Comparison of ENCODE assay signal across 8 mouse cellular contexts in the genomic region with DNA sequence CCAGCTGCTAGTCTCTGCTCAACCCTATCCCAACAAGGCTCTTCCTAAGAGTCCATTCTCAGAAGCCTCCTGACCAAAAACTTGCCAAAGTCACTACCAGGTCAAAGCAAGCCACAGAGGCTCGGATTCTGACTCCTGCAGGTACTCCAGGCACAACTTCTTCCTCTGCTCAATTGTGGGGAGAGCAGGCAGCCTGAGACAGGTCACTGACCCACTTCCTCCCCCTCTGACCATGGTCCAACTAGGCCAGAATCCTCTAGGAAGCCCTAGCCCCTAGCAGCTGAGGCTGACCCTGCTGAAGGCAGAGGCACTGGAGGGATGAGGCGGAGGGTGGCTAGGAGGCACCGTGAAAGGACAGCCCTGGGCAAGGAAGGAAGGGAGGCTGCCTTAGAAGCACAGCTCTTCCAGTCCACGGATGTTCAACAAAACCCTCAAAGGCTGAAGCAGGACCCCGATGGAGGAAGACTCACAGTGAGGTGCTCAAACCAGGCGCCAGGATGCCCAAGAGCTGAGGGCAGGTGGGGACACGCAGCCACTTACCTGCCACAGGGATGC. TPM values are rescaled to one million over a fixed set of nuclear protein-coding genes. Genes with fewer than 3 reads are reported as not detected.
A peak's percentile ranks its signal among the peaks of the same experiment; 100 is the strongest.
DNase-seq lines count a peak whose midpoint lies in the region; ATAC-seq and TF ChIP-seq lines count a peak whose summit lies in the region.

No protein-coding gene starts in this region.

- peaks cover 18% of the 10 kb centered on the region; the same call in 1 of the 2 replicates for H3K4me1 ChIP-seq in embryonic facial prominence, embryonic 11.5 days (ENCODE audit: control insufficient read depth, insufficient read depth, low read length)
- peaks cover 85% of the 10 kb centered on the region for H3K4me1 ChIP-seq in intestine, embryonic 15.5 days (replicated peaks)
- peaks cover 71% of the 10 kb centered on the region for H3K4me1 ChIP-seq in midbrain, embryonic 13.5 days (replicated peaks)

- peak overlapping the region; percentile 60 for H3K4me2 ChIP-seq in embryonic facial prominence, embryonic 11.5 days (ENCODE audit: low read depth, low read length)
- H3K4me2 ChIP-seq in intestine, embryonic 15.5 days (replicated peaks): peak overlapping the region; percentile 95
- peak overlapping the region; percentile 44 for H3K4me2 ChIP-seq in midbrain, embryonic 13.5 days (replicated peaks)

- no peak for ATAC-seq in embryonic facial prominence, embryonic 11.5 days (replicated peaks; ENCODE audit: insufficient number of reproducible peaks, low FRiP score, low TSS enrichment, low read depth)
- no peak for ATAC-seq in intestine, embryonic 15.5 days
- no peak for ATAC-seq in midbrain, embryonic 13.5 days

- H3K9ac ChIP-seq in embryonic facial prominence, embryonic 11.5 days (replicated peaks; ENCODE audit: low read length): peak overlapping the region; percentile 23
- H3K9ac ChIP-seq in intestine, embryonic 15.5 days: peak overlapping the region; percentile 68
- peak overlapping the region; percentile 49 for H3K9ac ChIP-seq in midbrain, embryonic 13.5 days (replicated peaks)

- no peak for TF ChIP-seq CTCF in layer of hippocampus, adult 2 months (conservative IDR thresholded peaks at IDR 0.05)

- 67% methylated on average over 7 of the region's 7 CpGs for WGBS in embryonic facial prominence, embryonic 11.5 days
- WGBS in intestine, embryonic 15.5 days: 49% methylated on average over 7 of the region's 7 CpGs
- 78% methylated on average over 7 of the region's 7 CpGs for WGBS in midbrain, embryonic 13.5 days

- H3K27ac ChIP-seq in layer of hippocampus, adult 2 months: peak overlapping the region; percentile 95
- no peak overlapping the region for H3K27ac ChIP-seq in embryonic facial prominence, embryonic 11.5 days (replicated peaks; ENCODE audit: low read depth, low read length)
- peak overlapping the region; percentile 92 for H3K27ac ChIP-seq in intestine, embryonic 15.5 days
- peak overlapping the region; percentile 84 for H3K27ac ChIP-seq in midbrain, embryonic 13.5 days

- DNase-seq in layer of hippocampus, adult 2 months (ENCODE audit: low spot score in 2 of 2): no peak
- DNase-seq in layer of hippocampus, postnatal 14 days (ENCODE audit: low spot score in 2 of 2): no peak
- DNase-seq in embryonic facial prominence, embryonic 11.5 days (ENCODE audit: low spot score): no peak
- DNase-seq in urinary bladder, adult 18-20 months (ENCODE audit: low spot score in 2 of 2): no peak
- DNase-seq in right cerebral cortex, postnatal 25 days: no peak
- no peak for DNase-seq in yolk sac, embryonic 10.5 days (ENCODE audit: low spot score)

- H3K4me3 ChIP-seq in layer of hippocampus, adult 2 months: peak overlapping the region; percentile 57
- 0 out of 2 replicates have a peak overlapping the region, but pooled peaks have one; percentile 0 for H3K4me3 ChIP-seq in embryonic facial prominence, embryonic 11.5 days (ENCODE audit: low read depth, low read length)
- H3K4me3 ChIP-seq in intestine, embryonic 15.5 days (replicated peaks): peak overlapping the region; percentile 51
- H3K4me3 ChIP-seq in midbrain, embryonic 13.5 days (replicated peaks): peak overlapping the region; percentile 17

- no peaks in the 10 kb centered on the region for H3K9me3 ChIP-seq in embryonic facial prominence, embryonic 11.5 days (replicated peaks; ENCODE audit: control insufficient read depth, low read length)
- H3K9me3 ChIP-seq in intestine, embryonic 15.5 days: no peaks in the 10 kb centered on the region
- H3K9me3 ChIP-seq in midbrain, embryonic 13.5 days: no peaks in the 10 kb centered on the region

- H3K27me3 ChIP-seq in embryonic facial prominence, embryonic 11.5 days (ENCODE audit: control insufficient read depth, insufficient read depth, low read length): no peaks in the 10 kb centered on the region
- H3K27me3 ChIP-seq in intestine, embryonic 15.5 days (replicated peaks): no peaks in the 10 kb centered on the region
- no peaks in the 10 kb centered on the region for H3K27me3 ChIP-seq in midbrain, embryonic 13.5 days

- no peaks in the 10 kb centered on the region for H3K36me3 ChIP-seq in embryonic facial prominence, embryonic 11.5 days (replicated peaks; ENCODE audit: control insufficient read depth, insufficient read depth, low read depth, low read length)
- no peaks in the 10 kb centered on the region for H3K36me3 ChIP-seq in intestine, embryonic 15.5 days
- peaks cover 44% of the 10 kb centered on the region for H3K36me3 ChIP-seq in midbrain, embryonic 13.5 days

RNA-seq across cellular contexts. Expression of a gene that starts 12.0 kb away (rescaled TPM):
- 100 to 1,000 TPM; 233 to 243 TPM for total RNA-seq in layer of hippocampus, adult 2 months (2021)
- total RNA-seq in layer of hippocampus, postnatal 14 days (2021): 100 to 1,000 TPM; 171 to 197 TPM
- polyA plus RNA-seq in embryonic facial prominence, embryonic 11.5 days (2014; fragmentation: Nextera tagmentation; extraction: Ambion mirVana): 21.9 and 24.0 TPM in 2 replicates
- 54.3 and 62.8 TPM in 2 replicates for polyA plus RNA-seq in intestine, embryonic 15.5 days (2015; fragmentation: Nextera tagmentation; extraction: Ambion mirVana)
- 80.5 and 106 TPM in 2 replicates for polyA plus RNA-seq in midbrain, embryonic 13.5 days (2015; fragmentation: Nextera tagmentation; extraction: Ambion mirVana)

RNA-seq across cellular contexts. Expression of a gene that starts 28.5 kb away (rescaled TPM):
- 10 to 100 TPM; 58.2 to 59.7 TPM for total RNA-seq in layer of hippocampus, adult 2 months (2021)
- total RNA-seq in layer of hippocampus, postnatal 14 days (2021): 10 to 100 TPM; 49.2 to 49.5 TPM
- 33.3 and 37.1 TPM in 2 replicates for polyA plus RNA-seq in embryonic facial prominence, embryonic 11.5 days (2014; fragmentation: Nextera tagmentation; extraction: Ambion mirVana)
- 31.1 and 33.9 TPM in 2 replicates for polyA plus RNA-seq in intestine, embryonic 15.5 days (2015; fragmentation: Nextera tagmentation; extraction: Ambion mirVana)
- polyA plus RNA-seq in midbrain, embryonic 13.5 days (2015; fragmentation: Nextera tagmentation; extraction: Ambion mirVana): 31.4 and 32.9 TPM in 2 replicates

RNA-seq across cellular contexts. Expression of a gene that starts 30.7 kb away (rescaled TPM):
- 1 to 10 TPM; 1.0 to 1.1 TPM for total RNA-seq in layer of hippocampus, adult 2 months (2021)
- total RNA-seq in layer of hippocampus, postnatal 14 days (2021): under 1 TPM; 0.76 to 0.79 TPM
- polyA plus RNA-seq in embryonic facial prominence, embryonic 11.5 days (2014; fragmentation: Nextera tagmentation; extraction: Ambion mirVana): 20.8 and 20.9 TPM in 2 replicates
- polyA plus RNA-seq in intestine, embryonic 15.5 days (2015; fragmentation: Nextera tagmentation; extraction: Ambion mirVana): 13.1 and 13.5 TPM in 2 replicates
- polyA plus RNA-seq in midbrain, embryonic 13.5 days (2015; fragmentation: Nextera tagmentation; extraction: Ambion mirVana): 4.6 and 5.6 TPM in 2 replicates

RNA-seq across cellular contexts. Expression of a gene that starts 32.9 kb away (rescaled TPM):
- 10 to 100 TPM; 56.6 to 56.9 TPM for total RNA-seq in layer of hippocampus, adult 2 months (2021)
- 10 to 100 TPM; 65.9 to 72.8 TPM for total RNA-seq in layer of hippocampus, postnatal 14 days (2021)
- polyA plus RNA-seq in embryonic facial prominence, embryonic 11.5 days (2014; fragmentation: Nextera tagmentation; extraction: Ambion mirVana): 71.3 and 76.5 TPM in 2 replicates
- 118 and 140 TPM in 2 replicates for polyA plus RNA-seq in intestine, embryonic 15.5 days (2015; fragmentation: Nextera tagmentation; extraction: Ambion mirVana)
- polyA plus RNA-seq in midbrain, embryonic 13.5 days (2015; fragmentation: Nextera tagmentation; extraction: Ambion mirVana): 141 and 156 TPM in 2 replicates

RNA-seq across cellular contexts. Expression of a gene that starts 50.6 kb away (rescaled TPM):
- total RNA-seq in layer of hippocampus, adult 2 months (2021): 1 to 10 TPM; 2.0 TPM
- total RNA-seq in layer of hippocampus, postnatal 14 days (2021): under 1 TPM; 0.86 to 0.88 TPM
- 0.11 TPM in 1 of 2 replicates, not detected in the other for polyA plus RNA-seq in embryonic facial prominence, embryonic 11.5 days (2014; fragmentation: Nextera tagmentation; extraction: Ambion mirVana)
- 0.08 TPM in 1 of 2 replicates, not detected in the other for polyA plus RNA-seq in intestine, embryonic 15.5 days (2015; fragmentation: Nextera tagmentation; extraction: Ambion mirVana)
- not detected in 2 replicates for polyA plus RNA-seq in midbrain, embryonic 13.5 days (2015; fragmentation: Nextera tagmentation; extraction: Ambion mirVana)

Comparison
In these comparisons a context has a peak if more than half of its experiments do, and no peak if none do; other contexts are left out.
1. H3K4me3 ChIP-seq: peak in every context shown above with its lines; median percentile 57 in layer of hippocampus, adult 2 months; 51 in intestine, embryonic 15.5 days; 17 in midbrain, embryonic 13.5 days; 0 in embryonic facial prominence, embryonic 11.5 days.
2. H3K4me2 ChIP-seq: peak in every context shown above with its lines; median percentile 95 in intestine, embryonic 15.5 days; 60 in embryonic facial prominence, embryonic 11.5 days; 44 in midbrain, embryonic 13.5 days.